Mouse (Mus musculus) embryonic facial prominence, embryonic 15.5 days (tissue): Measurements from ENCODE around the gene Klrg2. TPM values are rescaled to one million over a fixed set of nuclear protein-coding genes. Genes with fewer than 3 reads are reported as not detected.
"Not testable (repeated sequence)": the region's sequence is repeated elsewhere in the genome, so short reads cannot be mapped to it uniquely, and the experiment has no call there.

Experiments
- ATAC-seq: fragments of 200-750 bp; cut with Nextera tagmentation; 2 replicates; pipeline ENCODE4 v1.8.0; 2017; ENCODE audit warnings: low read depth, moderate TSS enrichment; ENCODE audit not compliant: insufficient number of reproducible peaks, low FRiP score, low TSS enrichment
- H3K27ac ChIP-seq: fragments of 300-500 bp; sonication (generic); replicated peaks from 2 replicates; pipeline ENCODE4 v1.5.1; 2015; ENCODE audit warnings: mild to moderate bottlenecking, inconsistent platforms
- H3K27me3 ChIP-seq: fragments of 300-500 bp; sonication (generic); 2 replicates; pipeline ENCODE4 v1.6.1; 2015; ENCODE audit warnings: inconsistent platforms
- H3K36me3 ChIP-seq: fragments of 300-500 bp; sonication (generic); 2 replicates; pipeline ENCODE4 v1.6.1; 2015; ENCODE audit warnings: mild to moderate bottlenecking, inconsistent platforms
- H3K4me1 ChIP-seq: fragments of 300-500 bp; sonication (generic); 2 replicates; pipeline ENCODE4 v1.6.1; 2015; ENCODE audit warnings: inconsistent platforms
- H3K4me2 ChIP-seq: fragments of 300-500 bp; sonication (generic); replicated peaks from 2 replicates; pipeline ENCODE4 v1.6.1; 2015; ENCODE audit warnings: mild to moderate bottlenecking, inconsistent platforms
- H3K4me3 ChIP-seq: fragments of 300-500 bp; sonication (generic); replicated peaks from 2 replicates; pipeline ENCODE4 v1.5.1; 2015; ENCODE audit warnings: mild to moderate bottlenecking, inconsistent platforms
- H3K9ac ChIP-seq: fragments of 300-500 bp; sonication (generic); 2 replicates; pipeline ENCODE4 v1.6.1; 2015; ENCODE audit warnings: inconsistent platforms
- H3K9me3 ChIP-seq: fragments of 300-500 bp; sonication (generic); replicated peaks from 2 replicates; pipeline ENCODE4 v1.6.1; 2016; ENCODE audit warnings: inconsistent platforms
- whole genome bisulfite sequencing: fragments of 180-500 bp; shearing (Covaris S2); methylation state at CpG from one replicate; pipeline ENCODE4 v1.1.7; 2015; 5-methylcytosine and 5-hydroxymethylcytosine counted together
- polyA plus RNA-seq: library from polyadenylated mRNA; unstranded; fragments of >200 nt; fragmentation: Nextera tagmentation; extraction: Ambion mirVana; gene quantifications from 2 replicates; pipeline ENCODE4 v1.2.1, GENCODE M21; 2015

Gene Klrg2
- polyA plus RNA-seq = 3.0 and 4.0 TPM in 2 replicates

DNA sequence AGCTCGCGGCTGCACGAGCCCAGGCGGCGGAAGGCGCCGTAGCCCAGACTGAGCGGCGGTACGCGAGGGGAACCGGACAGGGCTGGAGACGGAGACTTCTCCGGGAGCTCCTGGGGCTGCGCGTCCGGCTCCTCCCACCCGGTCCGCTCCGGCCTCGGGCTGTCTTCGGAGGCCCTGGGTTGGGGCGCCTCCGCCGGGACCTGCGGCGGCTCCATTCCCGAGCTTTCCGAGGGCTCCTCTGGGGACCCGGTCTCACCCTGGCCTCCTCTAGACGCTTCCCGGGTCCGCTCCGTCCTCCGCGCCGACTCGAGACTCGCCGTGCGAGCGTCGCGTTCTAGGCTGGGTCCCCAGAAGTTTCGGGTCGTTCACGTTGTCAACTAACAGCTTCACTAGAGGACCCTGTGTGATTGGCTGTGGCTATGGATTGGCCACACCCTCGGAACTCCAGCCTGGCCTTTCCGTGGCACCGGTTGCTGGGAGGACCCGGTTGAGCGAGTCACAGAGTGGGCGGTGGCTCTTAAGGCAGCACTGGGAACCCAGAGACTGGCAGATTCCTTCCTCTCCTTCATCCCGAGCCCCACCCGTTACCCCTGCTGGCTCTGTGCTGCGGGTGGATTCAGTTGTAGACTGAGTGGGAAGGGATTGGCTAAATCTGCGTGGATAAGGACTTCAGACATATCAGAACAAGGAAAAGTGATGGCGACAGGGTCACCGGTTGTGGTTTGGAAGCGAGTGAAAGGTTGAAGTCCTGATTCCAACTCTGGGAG is at the start of gene Klrg2:
Gene Klrg2 (minus strand): TSS at position 391 of the 767 bp plus-strand sequence.
- H3K27ac ChIP-seq = no peak within 1 kb of the TSS
- peak within 1 kb of the TSS; percentile 99 for H3K4me2 ChIP-seq
- peaks cover 23% of the 10 kb centered on the region for H3K4me1 ChIP-seq
- peak within 1 kb of the TSS; percentile 35 for H3K9ac ChIP-seq
- ATAC-seq = peak; percentile 82
- no peaks in the 10 kb centered on the region for H3K9me3 ChIP-seq
- 2% methylated on average over 60 of the region's 60 CpGs for WGBS
- peaks cover 72% of the 10 kb centered on the region for H3K27me3 ChIP-seq
- H3K36me3 ChIP-seq = no peaks in the 10 kb centered on the region
- peak within 1 kb of the TSS; percentile 57 for H3K4me3 ChIP-seq

DNA sequence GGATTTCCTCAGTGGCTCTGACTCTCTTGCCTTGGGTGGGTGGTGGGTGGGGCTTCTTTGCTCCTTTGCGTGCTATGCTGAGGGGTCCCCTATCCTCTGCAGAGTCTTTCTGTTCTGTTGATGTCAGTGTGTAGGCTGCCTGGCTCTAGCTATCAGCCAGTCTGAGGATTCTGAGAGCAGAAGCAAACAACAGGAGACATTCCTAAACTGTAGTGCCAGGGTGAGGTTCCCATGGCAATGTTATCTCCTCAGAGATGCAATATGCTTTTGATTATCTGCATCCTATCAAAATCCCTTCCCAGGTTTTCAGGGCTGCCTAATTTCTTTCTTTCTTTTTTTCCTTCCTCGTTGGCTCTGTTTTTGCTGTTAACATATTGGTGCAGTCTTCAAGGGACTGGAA is 45.5 kb upstream of the Klrg2 start:
- no peak overlapping the region for H3K4me2 ChIP-seq
- ATAC-seq = no peak
- no peak overlapping the region for H3K27ac ChIP-seq
- H3K4me1 ChIP-seq = no peaks in the 10 kb centered on the region
- WGBS = 60% methylated on average over 2 of the region's 2 CpGs
- no peak overlapping the region for H3K9ac ChIP-seq
- H3K27me3 ChIP-seq = no peaks in the 10 kb centered on the region
- no peak overlapping the region for H3K4me3 ChIP-seq
- no peaks in the 10 kb centered on the region for H3K9me3 ChIP-seq
- no peaks in the 10 kb centered on the region for H3K36me3 ChIP-seq

GRCm38 (mm10) chr6:38677629-38678028 is 40.6 kb upstream of the Klrg2 start:
- WGBS = 70% methylated on average over 9 of the region's 9 CpGs
- Histone ChIP-seq H3K4me2 (no peak overlapping the region), H3K27ac (no peak overlapping the region), H3K27me3 (no peaks in the 10 kb centered on the region), H3K4me3 (no peak overlapping the region), H3K4me1 (no peaks in the 10 kb centered on the region), H3K9me3 (no peaks in the 10 kb centered on the region), H3K9ac (no peak overlapping the region), H3K36me3 (no peaks in the 10 kb centered on the region)
- no peak for ATAC-seq

- Histone ChIP-seq H3K4me2 (no peak overlapping the region), H3K36me3 (no peaks in the 10 kb centered on the region), H3K27me3 (no peaks in the 10 kb centered on the region), H3K9ac (no peak overlapping the region), H3K9me3 (no peaks in the 10 kb centered on the region), H3K4me1 (no peaks in the 10 kb centered on the region), H3K27ac (no peak overlapping the region), H3K4me3 (no peak overlapping the region)
- ATAC-seq = no peak
- 82% methylated on average over 14 of the region's 14 CpGs for WGBS
These were observed 39.7 kb upstream of the Klrg2 start for GRCm38 (mm10) chr6:38676723-38677122.

DNA sequence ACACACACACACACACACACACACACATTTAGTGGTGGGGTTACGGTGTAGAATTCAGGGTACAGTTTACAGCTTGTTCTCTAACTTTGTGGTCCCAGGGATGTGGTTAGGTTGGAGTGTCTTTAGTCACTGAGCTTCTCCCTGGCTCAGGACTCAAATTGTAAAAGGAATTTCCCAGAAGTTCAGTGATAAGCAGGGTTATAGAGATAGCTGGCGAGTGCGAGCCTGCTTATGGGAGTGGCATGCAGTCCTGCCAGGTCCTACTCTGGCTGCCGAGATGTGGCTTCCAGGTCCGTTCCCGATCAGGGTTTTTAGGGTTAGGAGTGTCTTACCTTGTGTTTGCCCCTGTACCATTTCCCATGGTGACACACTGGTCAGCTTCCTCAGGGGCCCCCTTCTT is 39.2 kb upstream of the Klrg2 start:
- WGBS = 80% methylated on average over 6 of the region's 6 CpGs
- Histone ChIP-seq H3K36me3 (no peaks in the 10 kb centered on the region), H3K27ac (no peak overlapping the region), H3K27me3 (no peaks in the 10 kb centered on the region), H3K4me2 (no peak overlapping the region), H3K4me1 (no peaks in the 10 kb centered on the region), H3K4me3 (no peak overlapping the region), H3K9me3 (no peaks in the 10 kb centered on the region), H3K9ac (no peak overlapping the region)
- ATAC-seq = no peak

GRCm38 (mm10) chr6:38672011-38672410 is 35.0 kb upstream of the Klrg2 start:
- no peak overlapping the region for H3K4me3 ChIP-seq
- H3K36me3 ChIP-seq = no peaks in the 10 kb centered on the region
- no peaks in the 10 kb centered on the region for H3K9me3 ChIP-seq
- 83% methylated on average over 3 of the region's 3 CpGs for WGBS
- no peak for ATAC-seq
- no peak overlapping the region for H3K4me2 ChIP-seq
- H3K27me3 ChIP-seq = no peaks in the 10 kb centered on the region
- no peak overlapping the region for H3K9ac ChIP-seq
- no peak overlapping the region for H3K27ac ChIP-seq
- H3K4me1 ChIP-seq = no peaks in the 10 kb centered on the region

DNA sequence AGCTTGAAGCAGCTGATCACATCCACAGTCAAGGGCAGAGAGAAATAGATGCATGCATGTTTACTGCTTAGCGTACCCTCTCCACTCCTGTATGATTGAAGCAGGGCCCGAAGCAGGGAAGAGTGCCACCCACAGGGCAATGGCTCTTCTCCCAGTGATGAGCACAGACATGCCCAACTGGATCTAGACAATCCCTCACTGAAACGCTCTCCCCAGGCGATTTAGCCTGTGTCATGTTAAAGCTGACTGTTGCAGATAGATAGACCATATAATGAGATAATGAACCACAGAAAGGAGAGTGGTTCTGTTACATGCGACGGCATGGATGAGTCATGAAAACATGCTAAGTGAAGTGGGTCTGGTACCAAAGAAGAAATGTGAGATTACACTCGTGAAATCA is 34.2 kb upstream of the Klrg2 start:
- 58% methylated on average over 7 of the region's 7 CpGs for WGBS
- no peak overlapping the region for H3K4me3 ChIP-seq
- H3K27ac ChIP-seq = no peak overlapping the region
- H3K4me2 ChIP-seq = no peak overlapping the region
- ATAC-seq = no peak
- no peak overlapping the region for H3K9ac ChIP-seq
- no peaks in the 10 kb centered on the region for H3K36me3 ChIP-seq
- H3K27me3 ChIP-seq = no peaks in the 10 kb centered on the region
- H3K9me3 ChIP-seq = no peaks in the 10 kb centered on the region
- H3K4me1 ChIP-seq = no peaks in the 10 kb centered on the region

GRCm38 (mm10) chr6:38670488-38670887 is 33.4 kb upstream of the Klrg2 start:
- H3K4me2 ChIP-seq, H3K4me1 ChIP-seq, H3K27me3 ChIP-seq, H3K27ac ChIP-seq, H3K36me3 ChIP-seq, H3K9ac ChIP-seq, H3K9me3 ChIP-seq, H3K4me3 ChIP-seq, ATAC-seq: not testable (repeated sequence)
- WGBS = 70% methylated on average over 1 of the region's 1 CpGs

GRCm38 (mm10) chr6:38669580-38669979 is 32.5 kb upstream of the Klrg2 start:
- Histone ChIP-seq H3K36me3 (no peaks in the 10 kb centered on the region), H3K4me3 (no peak overlapping the region), H3K4me1 (no peaks in the 10 kb centered on the region), H3K27me3 (0 out of 2 replicates have a peak, but pooled peaks cover 6% of the 10 kb centered on the region), H3K9ac (no peak overlapping the region), H3K27ac (no peak overlapping the region), H3K9me3 (no peaks in the 10 kb centered on the region), H3K4me2 (no peak overlapping the region)
- 64% methylated on average over 6 of the region's 6 CpGs for WGBS
- no peak for ATAC-seq

GRCm38 (mm10) chr6:38662714-38663615 is 25.9 kb upstream of the Klrg2 start, which contains the start of gene Clec2l:
Gene Clec2l, plus strand, starts transcription at chr6:38663069.
- under 1% methylated on average over 65 of the region's 84 CpGs for WGBS
- ATAC-seq = peak; percentile 74
- Histone ChIP-seq H3K4me3 (peak within 1 kb of the TSS; percentile 62), H3K27me3 (peaks cover 14% of the 10 kb centered on the region; the same call in 1 of the 2 replicates), H3K27ac (no peak within 1 kb of the TSS; the same call in 1 of the 2 replicates), H3K9me3 (no peaks in the 10 kb centered on the region), H3K4me1 (0 out of 2 replicates have a peak, but pooled peaks cover 7% of the 10 kb centered on the region), H3K9ac (peak within 1 kb of the TSS; percentile 47), H3K36me3 (no peaks in the 10 kb centered on the region), H3K4me2 (peak within 1 kb of the TSS; percentile 93)

DNA sequence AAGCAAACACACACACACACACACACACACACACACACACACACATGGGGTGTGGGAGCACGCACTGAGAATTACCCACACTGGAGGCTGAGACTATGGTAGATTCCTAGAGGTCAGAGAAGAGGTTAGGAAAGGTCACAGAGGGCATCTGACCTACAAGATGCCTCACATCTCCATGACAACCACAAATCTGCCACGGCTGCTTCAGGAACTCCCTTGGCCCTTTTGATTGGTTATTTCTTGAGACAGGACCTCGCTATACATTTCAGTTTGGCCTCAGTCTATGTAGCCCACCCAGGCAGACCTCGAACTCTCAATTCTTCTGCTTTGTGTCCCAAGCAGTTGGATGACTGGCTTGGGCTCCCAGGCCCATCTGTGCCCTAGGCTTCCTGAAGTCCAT is 24.6 kb upstream of the Klrg2 start:
- H3K4me3 ChIP-seq = no peak overlapping the region
- no peaks in the 10 kb centered on the region for H3K9me3 ChIP-seq
- 0 out of 2 replicates have a peak, but pooled peaks cover 7% of the 10 kb centered on the region for H3K4me1 ChIP-seq
- H3K27me3 ChIP-seq = peaks cover 14% of the 10 kb centered on the region; the same call in 1 of the 2 replicates
- H3K36me3 ChIP-seq = no peaks in the 10 kb centered on the region
- no peak overlapping the region for H3K9ac ChIP-seq
- H3K27ac ChIP-seq = no peak overlapping the region
- WGBS = 43% methylated on average over 4 of the region's 4 CpGs
- no peak for ATAC-seq
- no peak overlapping the region for H3K4me2 ChIP-seq
